Mouse (Mus musculus) thymus, postnatal 25 days (tissue): ENCODE data around the gene Ccnl2.
"Not testable (repeated sequence)": the region's sequence is repeated elsewhere in the genome, so short reads cannot be mapped to it uniquely, and the experiment has no call there.

Experiments
- DNase-seq: peaks from one replicate; pipeline ENCODE4 v3.0.0; 2022

The Ccnl2 gene

DNA sequence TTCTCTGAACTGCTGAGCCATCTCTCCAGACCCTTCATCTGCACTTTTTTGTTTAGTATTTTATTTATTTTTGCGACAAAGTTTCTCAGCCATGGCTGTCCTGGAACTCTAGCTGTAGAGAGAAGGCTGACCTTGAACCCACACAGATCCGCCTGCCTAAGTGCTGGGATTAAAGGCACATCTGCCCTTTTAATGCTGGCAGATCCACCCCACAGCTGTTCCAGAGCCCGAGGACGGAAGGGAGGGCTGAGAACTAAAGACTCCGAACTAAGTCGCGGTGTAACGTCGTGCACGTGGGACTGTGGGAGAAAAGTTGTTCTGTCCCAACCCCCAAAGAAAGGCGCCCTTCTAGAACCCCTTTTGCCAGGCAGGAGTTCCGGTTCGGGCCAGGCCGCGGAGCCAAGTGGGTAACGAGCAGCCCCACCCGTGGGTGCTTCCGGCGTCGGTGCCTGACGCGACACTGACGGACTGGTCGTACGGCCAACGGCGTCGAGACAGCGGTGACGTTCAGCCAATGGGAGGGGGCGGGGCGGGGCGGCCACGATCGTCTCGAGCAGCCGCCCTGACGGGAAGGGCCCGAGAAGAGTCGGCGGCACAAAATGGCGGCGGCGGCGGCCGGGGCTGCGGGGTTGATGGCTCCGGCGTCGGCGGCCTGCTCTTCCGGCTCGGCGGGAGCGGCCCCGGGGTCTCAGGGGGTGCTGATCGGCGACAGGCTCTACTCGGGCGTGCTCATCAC, at the start of gene Ccnl2:
Gene Ccnl2, plus strand, starts transcription at position 561 of the 736 bp plus-strand sequence.
- DNase-seq: peak; percentile 91

DNA sequence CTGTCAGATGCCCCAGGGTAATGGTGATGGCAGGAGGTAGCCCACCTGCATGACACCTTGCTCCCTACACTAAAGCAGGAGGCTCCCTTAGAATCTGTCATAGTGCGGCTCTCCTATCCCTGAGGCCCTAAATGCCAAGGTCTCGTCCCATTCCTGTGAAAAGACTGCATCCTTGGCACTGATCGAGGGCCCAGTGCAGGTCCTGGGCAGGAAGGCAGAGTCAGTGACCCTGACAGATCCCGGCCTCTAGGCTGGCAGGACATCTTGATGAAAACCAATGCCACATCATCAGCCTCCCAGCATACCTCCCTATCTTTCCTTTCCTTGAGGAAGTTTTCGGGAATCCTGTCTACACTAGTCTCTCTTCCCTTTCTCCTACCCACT, 42.8 kb upstream of the Ccnl2 start:
- no peak for DNase-seq

DNA sequence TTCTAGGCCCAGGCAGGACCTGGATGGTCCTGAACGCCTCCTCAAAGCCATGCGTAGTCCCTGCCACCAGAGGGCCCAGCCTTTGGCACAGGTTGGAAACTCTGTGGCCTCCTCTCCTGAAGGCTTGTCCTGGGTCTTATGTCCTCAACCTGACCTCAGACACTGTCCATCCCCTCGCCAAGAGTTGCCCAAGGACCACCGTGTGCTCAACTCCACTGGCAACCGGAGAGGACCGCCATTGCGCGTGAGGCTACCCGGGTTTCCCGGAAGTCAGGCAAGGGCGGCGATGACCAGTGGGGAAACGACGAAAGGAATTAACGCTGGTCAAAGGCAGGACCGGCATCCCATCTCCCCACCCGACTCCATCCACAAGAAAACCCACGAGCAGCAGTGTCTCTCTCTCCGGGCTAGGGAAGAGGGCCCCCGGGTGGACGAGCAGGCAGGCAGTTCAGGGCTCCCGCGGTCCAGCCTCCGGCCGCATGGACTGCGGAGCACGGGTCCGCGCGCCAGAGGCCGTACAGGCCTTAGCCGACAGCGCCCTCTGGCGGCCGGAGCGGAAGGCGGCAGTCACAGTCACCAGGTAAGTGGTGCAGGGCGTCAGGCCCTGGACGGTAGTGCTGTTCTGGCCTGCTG, 42.3 kb upstream of the Ccnl2 start:
- peak; percentile 81 for DNase-seq

- no peak for DNase-seq
Observed at GRCm38 (mm10) chr4:155770626-155771025, 41.7 kb upstream of the Ccnl2 start.

DNA sequence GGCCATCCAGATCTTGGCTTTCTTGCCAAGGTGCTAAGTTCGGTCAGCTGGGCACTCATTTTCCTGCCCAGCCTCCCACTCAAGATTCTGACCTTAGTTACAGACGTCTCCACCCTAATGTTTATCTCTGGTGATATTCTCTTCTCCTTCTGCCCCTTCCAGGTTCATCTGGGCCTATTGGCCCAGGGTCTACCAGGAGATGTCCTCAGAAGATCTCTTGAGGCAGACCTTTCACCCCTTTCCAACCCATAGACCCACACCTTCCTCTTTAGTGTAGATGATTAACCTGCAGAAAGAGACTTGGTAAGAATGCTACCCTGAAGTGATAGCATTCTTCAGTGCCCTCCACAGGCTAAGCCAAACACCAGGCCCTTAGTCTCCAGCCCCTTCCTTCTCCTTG, 40.6 kb upstream of the Ccnl2 start:
- DNase-seq: no peak

GRCm38 (mm10) chr4:155772786-155773185, 39.5 kb upstream of the Ccnl2 start:
- DNase-seq: no peak

GRCm38 (mm10) chr4:155773335-155774078, 38.8 kb upstream of the Ccnl2 start:
- no peak for DNase-seq

DNA sequence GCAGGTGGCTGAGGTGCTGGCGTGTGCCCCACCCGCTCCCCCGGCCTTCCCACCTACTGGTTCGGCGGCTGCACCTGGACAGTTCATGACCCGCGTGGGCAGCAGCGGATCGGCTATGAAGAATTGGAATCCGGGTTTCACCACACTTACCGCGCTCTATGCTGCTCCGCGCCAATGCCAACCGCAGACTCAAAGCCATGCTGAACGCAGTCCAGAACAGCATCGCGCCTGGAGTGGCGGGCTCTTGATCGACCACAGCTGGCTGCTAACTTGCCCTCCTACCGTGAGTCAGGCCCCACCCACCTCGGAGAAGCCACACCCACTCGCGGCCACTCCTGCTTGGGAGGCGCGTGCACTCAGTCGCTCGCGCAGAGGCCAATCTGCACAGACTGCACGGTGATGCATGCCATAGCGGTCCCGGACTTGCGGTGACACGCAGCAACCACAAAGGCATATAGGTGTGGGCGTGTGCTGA, 38.0 kb upstream of the Ccnl2 start, which contains the start of gene Vwa1:
Gene Vwa1, minus strand, starts transcription at position 419 of the 475 bp plus-strand sequence.
- peak; percentile 86 for DNase-seq

DNA sequence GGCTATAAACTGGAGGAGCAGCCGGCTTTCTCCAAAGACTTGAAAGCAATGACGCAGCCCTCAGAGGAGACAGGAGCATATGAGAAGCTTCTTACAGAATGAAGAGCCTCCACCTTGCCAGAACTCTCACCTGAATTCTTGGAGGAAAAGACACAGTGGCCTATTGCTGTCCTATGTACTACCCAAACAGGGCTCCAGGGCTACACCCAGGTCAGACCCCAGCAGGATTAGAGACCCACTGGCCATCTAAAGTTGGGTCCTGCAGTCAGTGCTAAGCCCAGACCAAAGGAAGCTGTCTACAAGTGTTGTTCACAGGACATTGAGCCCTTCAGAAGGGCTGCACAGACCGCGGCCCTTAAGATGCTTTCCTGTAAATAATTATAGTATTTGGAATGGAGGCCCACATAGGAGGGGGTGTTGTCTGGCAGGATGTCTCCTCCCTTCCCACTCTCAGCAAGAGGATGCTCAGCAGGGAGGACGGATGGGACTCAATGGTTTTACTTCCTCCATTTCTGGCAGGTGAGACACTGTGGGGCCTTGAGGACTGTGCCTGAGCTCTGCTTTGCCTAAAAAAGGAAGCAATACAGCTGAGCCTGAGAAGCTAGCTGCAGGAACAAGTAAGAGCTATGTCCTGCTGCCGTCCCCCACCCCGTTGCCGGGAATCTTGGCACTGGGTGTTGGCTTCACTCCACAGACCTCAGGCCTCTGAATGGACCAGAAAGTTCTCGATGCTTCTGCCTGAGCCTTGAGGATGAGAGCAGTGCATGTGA, 37.1 kb upstream of the Ccnl2 start:
- DNase-seq: no peak

DNA sequence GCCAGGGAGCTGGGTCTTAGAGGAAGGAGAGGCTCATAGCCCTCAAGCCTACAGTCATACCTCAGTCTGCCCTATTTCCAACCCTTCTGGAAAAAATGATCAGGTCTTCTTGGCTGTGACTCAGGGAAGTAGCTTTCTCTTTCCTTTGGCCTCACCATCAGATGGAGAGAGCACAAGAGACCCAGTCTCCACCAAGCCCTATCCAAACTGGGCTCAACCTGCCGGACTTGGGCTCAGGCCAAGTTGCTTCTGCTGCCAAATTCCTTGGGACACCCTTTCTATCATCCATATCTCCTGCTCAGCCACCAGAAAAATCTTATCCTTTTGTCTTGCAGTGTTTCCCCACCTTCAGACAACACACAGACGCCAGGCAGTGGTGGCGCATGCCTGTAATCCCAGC, 36.4 kb upstream of the Ccnl2 start:
- no peak for DNase-seq

- no peak for DNase-seq
Observed at GRCm38 (mm10) chr4:155776704-155777335, 35.5 kb upstream of the Ccnl2 start.

DNA sequence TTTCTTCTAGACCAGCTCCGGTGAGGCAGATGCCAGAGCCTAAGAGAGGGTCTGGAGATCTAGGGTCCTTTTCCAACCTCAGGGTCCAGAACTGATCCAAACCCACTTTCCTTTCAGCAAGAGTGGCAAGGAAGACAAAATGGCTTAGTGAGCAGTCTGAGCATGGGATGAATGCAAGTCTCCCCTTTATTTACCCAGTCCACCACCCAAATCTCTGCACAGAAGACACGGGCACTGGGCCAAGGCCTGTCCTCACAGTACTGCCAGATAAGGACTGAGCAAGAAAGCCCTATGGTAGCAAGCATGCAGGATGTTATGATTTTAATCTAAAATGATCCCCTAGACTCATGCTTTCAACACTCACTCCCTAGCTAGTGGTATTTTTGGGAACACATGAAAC, 34.5 kb upstream of the Ccnl2 start:
- DNase-seq: no peak

DNA sequence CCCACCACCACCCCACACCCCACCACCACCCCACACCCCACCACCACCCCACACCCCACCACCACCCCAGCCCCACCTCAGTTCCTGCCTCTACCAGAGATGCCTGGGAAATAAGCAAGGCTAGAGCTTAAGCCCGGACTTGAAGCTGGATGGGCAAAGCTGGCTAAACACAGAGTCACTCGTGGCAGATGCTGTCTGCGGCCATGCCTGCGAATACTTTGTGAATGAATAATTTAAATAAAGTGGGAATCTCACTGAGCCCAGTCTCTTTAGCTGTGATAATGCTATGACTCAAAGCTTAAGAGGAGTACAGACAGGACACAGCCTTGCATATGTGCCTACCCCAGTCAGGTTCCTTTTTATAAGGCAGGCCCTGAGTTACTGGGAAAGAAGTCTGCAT, 32.8 kb upstream of the Ccnl2 start:
- no peak for DNase-seq

- no peak for DNase-seq
Observed at GRCm38 (mm10) chr4:155780895-155781294, 31.4 kb upstream of the Ccnl2 start.

DNA sequence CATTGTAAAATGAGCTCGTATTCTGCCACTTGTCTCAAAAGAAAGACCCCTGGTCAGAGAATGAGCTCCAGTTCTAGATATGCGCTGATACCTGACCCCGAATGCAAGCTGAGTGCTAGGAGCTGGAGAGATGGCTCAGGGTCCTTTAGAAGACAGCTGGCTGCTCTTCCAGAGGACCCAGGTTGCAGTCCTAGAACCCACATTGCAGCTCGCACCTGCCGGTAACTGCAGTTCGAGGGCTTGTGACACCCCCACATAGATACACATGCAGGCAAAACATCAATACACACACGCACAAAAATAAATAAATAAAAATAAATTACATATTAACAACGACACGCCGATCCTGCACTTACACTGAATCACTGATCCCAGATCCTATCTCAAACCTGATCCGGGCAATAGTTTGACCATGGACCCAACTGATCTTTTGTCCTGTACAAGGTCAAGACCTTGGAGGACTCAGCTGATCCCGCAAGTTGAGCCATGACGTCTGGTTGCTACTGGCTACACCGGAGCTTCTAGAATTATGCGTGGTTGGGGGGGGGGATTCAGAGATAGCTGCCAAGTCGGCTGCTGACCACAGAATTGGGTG, 28.7 kb upstream of the Ccnl2 start:
- DNase-seq: no peak

DNA sequence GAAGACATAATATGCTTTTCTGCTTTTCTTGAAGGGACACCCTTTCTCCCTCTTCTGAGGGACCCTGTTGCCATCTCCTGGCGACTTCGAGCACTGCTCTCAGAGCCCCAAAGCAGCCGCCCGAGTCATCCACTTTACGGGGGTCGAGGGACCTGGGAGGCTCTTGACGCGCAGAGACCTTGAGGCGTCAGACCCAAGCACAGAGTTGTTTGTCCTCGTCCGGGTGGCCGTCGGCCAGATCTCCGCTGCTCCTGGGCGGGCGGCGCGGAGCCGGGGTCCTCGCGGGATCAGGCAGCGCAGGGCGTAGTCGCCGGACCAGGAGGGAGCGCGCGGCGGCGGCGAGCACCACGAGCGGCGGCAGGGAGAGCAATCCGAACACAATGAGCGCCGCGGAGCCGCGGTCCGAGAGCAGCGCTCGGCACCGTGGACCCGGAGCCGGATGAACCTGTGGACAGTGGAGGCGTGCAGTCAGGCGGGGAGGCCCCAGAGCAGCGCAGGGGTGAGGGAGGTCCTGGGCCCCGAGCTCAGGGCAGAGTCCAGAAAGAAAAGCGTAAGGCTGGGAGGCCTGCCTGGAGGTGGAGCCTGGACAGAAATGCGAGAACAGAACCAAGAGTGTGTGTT, 28.1 kb upstream of the Ccnl2 start:
- DNase-seq: peak; percentile 71

DNA sequence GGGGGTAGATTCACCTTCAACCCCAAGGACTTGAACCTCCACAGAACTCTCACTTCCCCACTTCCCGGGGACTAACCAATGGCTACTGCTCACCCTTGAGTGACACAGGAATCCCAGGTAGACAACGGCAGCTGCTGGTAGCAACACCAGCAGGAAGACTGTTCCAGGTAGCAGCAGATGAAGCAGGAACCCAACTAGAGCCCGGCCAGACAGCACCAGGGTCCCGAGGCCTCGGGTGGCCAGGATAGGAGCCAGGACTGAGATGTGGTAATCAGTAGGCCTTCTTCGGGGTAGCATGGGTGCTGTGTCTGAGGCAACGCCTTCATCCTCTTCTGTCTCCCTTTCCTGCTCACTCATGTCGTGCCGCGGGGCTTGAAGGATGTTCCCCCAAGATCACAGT, 27.0 kb upstream of the Ccnl2 start:
- DNase-seq: no peak

GRCm38 (mm10) chr4:155785819-155786218, 26.5 kb upstream of the Ccnl2 start, which contains the start of gene Tmem88b:
Gene Tmem88b, minus strand, starts transcription at chr4:155785874.
- no peak for DNase-seq

DNA sequence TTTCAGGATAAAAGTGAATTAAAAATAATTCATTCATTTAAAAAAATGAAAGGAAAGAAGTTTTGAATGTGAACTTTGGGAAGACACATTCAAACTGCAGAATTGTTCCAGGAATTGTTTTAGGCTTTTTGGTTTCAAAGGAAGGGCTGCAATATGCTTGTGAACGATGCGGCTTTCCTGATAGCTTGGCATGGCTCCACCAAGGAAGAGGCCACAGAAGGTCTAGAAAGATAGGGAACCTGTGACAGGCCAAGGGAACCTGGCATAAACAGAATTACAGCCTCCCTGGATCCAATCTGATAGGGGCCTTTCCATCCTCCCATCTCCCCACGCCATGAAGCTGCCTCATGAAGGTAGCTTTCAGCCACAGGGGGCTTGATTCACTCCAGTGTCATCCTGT, 24.0 kb upstream of the Ccnl2 start:
- no peak for DNase-seq

DNA sequence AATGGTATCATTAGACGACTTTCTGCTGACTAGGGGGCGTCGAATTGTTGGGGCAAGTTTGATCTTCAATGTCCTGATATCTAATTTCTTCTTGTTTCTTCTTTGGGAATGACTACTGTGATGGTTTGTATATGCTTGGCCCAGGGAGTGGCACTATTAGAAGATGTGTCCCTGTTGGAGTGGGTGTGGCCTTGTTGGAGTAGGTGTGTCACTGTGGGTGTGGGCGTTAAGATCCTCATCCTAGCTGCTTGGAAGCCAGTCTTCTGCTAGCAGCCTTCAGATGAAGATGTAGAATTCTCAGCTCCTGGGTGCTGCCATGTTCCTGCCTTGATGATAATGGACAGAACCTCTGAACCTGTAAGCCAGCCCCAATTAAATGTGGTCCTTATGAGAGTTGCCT, 23.5 kb upstream of the Ccnl2 start:
- DNase-seq: not testable (repeated sequence)

GRCm38 (mm10) chr4:155790021-155790489, 22.2 kb upstream of the Ccnl2 start, which contains the start of gene Ankrd65:
Gene Ankrd65, plus strand, starts transcription at chr4:155790439.
- DNase-seq: no peak
